Mouse (Mus musculus): ENCODE data around the gene Ugt1a7c.

Gene Ugt1a7c

DNA sequence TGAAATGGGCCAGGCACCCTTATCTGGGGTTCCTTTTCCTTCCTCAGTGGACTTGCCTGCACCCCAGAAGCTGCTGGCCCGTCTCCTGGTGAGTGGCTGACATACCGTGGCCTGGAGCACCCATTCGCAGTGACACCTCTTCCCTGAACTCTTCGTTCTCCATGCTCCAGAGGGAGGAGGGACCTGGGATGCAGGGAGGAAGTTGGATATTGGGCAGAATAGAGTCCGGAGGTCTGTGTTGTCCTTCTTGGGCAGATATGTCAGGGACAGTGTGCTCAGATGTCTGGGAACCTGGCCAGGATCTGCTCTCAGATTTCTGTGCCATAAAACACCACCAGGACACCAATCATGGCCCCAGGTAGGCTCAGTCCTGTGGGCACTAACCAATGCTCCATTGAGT, 145.2 kb downstream of the Ugt1a7c start:
- DNase-seq (ENCODE audit: low read depth), result no peak

GRCm38 (mm10) chr1:88240579-88240978, 145.7 kb downstream of the Ugt1a7c start:
- DNase-seq (ENCODE audit: low read depth), result no peak

DNA sequence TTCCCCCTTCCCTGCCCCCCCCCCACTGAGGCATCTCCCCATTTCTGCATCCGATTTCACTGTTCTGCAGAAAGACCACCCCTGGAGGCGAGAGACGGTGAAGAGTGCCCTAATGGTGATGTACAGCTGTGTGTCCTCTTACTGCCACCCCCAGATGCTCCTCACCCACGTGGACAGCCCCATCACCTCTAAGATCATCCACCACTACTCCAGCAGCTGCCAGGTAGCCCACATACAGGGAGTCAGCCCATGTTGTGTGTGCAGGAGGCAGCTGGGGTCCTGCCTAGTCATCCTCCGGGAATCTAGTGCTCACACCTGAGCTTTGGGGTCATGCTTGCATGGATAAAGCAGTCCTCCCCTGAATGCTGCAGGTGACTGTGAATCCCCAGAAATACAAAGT, 149.0 kb downstream of the Ugt1a7c start:
- no peak for DNase-seq (ENCODE audit: low read depth)

- no peak for DNase-seq (ENCODE audit: low read depth)
Measured at GRCm38 (mm10) chr1:88245881-88246280, 151.0 kb downstream of the Ugt1a7c start.

DNA sequence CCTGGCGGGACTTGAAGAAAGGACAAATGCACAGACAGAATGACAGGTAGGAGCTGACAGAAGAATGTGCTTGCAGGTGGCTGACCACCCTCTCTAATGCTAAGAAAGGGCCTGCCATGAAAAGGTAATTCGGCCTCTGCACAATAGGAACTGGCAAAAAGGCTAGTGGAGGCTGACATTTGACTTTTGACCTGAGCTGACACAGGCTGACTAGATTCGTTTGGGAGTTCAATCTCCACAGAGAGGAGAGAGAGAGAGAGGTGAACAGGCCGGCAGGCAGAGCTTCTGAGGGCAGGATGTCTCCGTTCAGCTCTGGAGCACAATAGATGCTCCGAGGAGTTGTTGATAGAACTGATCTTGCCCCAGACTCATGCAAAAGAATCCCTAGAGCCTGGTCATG, 151.5 kb downstream of the Ugt1a7c start:
- no peak for DNase-seq (ENCODE audit: low read depth)

DNA sequence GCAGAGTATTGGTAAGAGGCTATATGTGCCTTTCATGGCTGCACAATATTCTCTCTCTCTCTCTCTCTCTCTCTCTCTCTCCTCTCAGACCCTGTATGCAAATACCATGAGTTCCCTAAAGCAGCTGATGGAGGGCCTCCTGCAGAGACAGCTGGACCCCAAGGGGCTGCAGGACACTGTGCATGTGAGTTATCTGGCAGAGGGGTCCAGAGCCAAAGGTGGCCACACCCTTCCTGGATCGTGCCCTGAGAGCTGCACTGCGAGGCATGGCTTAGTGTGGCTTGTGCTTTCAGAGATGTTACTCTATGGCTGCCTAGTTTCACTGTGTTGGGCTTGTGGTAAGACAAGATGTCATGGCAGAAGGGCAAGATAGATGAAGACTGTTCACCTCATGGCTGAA, 152.8 kb downstream of the Ugt1a7c start:
- DNase-seq (ENCODE audit: low read depth), result no peak

DNA sequence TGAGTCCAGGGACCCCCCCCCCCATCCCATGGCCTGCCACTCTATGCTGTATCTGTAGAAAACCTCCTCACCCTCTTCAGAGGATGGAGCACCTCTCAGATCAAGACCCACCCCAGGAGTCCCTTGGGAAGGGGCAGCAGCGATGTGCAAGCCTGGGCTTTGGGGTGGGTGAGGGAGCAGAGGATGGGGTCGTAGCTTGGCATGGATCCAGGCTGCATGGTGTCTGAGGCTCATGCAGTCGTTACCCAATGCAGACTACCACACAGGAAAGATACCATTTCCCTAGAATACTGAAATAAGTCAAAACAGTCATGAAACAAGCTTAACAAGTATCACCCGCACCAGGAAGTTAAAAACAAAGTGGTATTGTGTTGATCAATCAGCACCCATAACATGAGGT, 153.8 kb downstream of the Ugt1a7c start:
- no peak for DNase-seq (ENCODE audit: low read depth)

DNA sequence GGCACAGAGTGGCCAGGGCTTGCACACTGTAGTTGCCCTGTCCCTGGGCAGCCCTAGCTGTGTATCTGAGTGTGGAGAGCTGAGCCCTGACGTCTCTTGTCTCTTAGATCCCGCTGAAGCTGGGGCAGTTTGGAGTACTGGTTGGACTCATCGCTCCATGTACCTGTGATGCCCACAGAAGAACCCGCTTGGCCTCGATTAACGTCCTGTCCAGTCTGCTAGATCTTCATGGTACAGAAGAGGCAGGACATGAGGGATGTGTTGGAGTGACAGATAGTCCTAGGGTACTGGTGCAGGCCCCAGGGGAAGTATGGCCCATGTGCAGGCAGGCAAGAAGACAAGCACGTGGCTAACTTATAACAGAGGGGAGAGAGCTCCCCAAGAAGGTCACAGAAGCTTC, 154.7 kb downstream of the Ugt1a7c start:
- DNase-seq (ENCODE audit: low read depth), result no peak

DNA sequence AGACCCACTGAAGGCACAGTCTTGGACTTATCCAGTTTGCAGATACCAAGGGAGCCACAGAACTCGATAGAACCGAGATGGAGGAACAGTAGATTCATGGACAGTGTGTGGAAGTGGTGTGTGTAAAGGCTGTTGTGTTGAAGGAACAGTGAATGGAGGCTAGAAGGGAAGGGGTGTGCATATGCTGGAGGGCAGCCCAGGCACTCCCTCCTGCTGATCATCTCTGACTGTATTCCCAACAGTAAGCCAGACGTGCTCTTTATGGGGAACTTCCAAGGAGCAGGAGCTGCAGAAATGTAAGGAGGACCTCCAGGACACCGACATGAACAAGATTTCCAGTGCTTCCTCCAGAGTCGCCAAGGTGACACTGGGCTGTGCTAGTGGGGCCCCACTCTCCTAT, 155.2 kb downstream of the Ugt1a7c start:
- no peak for DNase-seq (ENCODE audit: low read depth)

DNA sequence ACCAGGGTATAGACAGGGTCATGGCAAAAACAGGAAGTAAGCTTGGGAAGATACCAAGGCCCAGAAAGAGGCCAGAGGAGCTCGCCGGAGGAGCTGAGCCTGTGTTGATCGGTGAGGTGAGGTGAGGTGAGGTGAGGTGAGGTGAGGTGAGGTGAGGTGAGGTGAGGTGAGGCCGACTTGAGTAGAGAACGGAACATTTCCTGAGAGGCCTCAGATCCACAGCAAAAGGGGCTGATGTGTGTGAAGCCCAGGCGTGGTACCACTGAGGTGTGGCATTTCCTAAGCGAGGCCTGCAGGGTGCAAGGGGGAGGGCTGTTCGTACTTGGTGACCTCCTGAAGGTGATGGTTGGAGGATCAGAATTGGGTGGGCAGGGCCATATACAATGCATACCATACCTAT, 158.2 kb downstream of the Ugt1a7c start:
- no peak for DNase-seq (ENCODE audit: low read depth)

DNA sequence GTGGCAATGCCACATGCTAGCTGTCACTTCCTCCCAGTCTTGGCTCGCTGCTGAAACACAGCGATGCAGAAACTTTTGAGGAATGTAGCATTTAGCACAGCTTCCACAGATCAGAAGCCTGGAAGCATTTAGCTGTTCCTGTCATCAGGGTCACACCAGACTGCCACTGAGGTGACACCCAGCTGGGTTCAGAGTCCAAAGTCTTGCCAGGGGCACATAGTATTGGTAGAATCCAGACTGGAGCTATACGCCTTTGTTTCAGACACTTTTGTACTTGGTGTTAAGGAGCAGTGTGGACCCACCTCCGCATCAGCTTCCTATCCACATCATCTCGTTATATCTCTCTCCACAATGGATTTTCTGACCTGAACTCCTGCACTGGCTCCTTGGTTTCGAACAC, 158.7 kb downstream of the Ugt1a7c start:
- DNase-seq (ENCODE audit: low read depth), result no peak

DNA sequence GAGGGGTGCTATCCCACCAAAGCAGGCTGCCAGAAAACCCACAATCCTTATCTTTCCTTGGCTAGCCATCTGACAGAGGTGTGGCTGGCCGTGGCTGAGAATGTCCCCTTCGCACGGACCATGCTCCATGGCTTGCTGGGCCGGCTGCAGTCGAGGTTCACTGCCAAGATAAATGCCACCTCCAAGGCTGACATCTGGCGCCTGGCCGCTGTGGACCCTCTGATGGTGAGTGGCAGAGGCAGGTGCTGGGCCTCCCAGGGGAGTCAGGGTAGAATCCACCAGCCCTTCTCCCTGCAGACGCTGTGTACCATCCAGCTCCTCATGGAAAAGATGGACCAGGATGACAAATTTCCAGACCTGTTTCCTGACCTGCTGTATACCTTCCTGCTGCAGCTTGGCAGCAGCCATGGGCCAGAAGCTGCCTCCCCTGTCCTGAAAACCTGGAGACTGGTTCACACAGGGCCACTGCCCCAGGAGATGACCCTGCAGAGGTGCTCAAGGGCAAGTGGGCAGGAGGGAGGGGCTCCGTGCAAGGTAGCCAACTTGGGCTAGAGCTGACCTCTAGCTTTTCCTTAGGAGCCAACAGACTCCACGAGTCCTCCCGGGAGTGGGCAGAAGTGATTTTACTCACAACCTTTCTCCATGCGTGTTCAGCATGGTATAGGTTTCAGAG, 160.1 kb downstream of the Ugt1a7c start:
- DNase-seq (ENCODE audit: low read depth), result no peak

DNA sequence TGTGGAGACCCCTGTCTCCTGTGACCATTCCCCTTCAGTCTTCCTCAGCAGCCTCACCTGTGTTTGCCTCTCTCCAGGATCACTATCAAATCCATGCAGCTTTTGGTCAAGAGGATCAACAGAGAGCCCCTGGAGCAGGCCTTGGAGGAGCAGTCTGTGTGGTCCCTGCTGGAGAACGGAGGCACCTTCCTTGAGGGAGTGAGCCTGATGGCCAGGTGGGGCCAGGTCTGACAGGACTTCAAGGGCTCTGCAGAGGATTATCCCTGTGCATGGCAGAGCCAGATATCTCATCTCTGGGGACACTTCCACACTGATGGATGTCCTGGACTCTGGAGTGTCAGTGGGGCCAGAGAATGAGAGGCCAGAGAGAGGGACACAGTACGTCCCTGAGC, 160.6 kb downstream of the Ugt1a7c start:
- DNase-seq (ENCODE audit: low read depth), result no peak

DNA sequence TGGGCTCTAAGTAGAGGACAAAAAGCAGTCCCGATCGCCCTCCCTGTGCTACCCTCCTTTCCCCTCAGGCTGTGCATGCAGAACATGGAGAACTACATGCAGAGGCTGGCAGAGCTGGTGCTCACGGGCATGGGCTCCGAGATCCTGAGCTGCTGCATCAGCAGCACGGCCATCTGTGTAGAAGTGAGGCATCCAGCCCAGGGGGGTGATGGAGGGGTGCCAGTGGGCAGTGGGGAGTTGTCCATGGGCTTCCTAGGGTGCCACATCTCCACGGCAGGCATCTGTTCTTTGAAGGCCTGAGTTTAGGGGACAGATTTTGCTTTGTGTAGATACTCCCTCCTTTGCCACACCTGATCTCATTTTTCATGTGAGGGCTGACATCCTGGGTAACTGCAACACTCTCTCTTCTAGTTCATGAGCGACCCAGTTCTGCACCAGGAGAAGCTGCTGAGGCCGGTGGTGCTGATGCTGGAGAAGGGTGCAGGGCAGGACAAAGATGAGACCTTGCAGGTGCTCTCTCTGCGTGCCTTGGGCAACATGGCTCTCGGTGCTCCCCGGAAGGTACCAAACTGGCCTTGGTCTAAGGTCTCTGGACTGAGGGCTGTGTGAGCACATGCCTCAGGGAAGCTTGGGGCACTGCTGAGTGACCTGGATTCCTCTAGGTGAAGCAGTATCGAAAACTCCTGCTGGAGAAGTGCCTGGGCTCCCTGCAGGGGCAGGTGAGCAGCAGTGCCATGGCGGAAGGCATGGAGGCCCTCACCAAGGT, 161.3 kb downstream of the Ugt1a7c start:
- DNase-seq (ENCODE audit: low read depth), result no peak

- no peak for DNase-seq (ENCODE audit: low read depth)
Measured at GRCm38 (mm10) chr1:88256886-88257663, 162.2 kb downstream of the Ugt1a7c start.

DNA sequence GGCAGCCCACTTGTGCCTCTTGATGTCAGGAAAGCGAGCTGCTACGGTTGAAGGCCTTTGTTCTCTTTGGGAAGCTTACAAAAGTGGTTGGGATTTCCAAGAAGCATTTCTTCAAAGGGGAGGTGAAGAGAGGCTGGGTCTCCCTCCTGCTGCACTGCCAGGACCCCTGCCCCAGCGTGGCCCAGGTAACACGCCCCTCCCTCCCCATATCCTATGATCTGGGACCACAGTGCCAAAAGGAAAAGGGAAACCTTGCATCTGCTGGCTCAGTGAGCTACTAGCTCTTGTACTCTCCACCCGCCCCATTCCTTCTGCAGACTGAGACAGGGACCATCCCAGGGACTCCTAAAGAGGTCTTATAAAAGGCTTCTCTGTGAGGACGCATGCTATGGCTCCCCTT, 162.8 kb downstream of the Ugt1a7c start:
- DNase-seq (ENCODE audit: low read depth), result no peak

GRCm38 (mm10) chr1:88258361-88258760, 163.5 kb downstream of the Ugt1a7c start:
- DNase-seq (ENCODE audit: low read depth), result no peak

- DNase-seq (ENCODE audit: low read depth), result no peak
Measured at GRCm38 (mm10) chr1:88258881-88259642, 164.2 kb downstream of the Ugt1a7c start.

DNA sequence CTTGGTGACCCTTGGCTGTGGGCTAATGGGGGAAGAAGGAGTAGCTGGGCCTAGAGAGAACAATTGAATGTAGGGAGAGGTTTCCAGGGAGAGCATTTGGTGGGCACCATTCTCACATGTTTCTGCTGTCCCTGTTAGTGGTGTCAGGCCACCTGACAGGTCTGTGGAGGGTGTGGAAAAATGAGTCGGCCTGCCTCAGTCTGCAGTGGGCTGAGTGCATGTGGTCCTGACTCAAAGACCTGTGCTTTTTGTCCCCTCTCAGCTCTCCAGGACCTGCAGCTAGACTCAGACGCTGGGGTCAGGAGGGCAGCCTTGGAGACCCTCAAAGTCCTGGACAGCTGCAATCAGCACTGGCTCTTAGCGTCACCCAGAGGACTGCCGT, 164.8 kb downstream of the Ugt1a7c start:
- DNase-seq (ENCODE audit: low read depth), result no peak

DNA sequence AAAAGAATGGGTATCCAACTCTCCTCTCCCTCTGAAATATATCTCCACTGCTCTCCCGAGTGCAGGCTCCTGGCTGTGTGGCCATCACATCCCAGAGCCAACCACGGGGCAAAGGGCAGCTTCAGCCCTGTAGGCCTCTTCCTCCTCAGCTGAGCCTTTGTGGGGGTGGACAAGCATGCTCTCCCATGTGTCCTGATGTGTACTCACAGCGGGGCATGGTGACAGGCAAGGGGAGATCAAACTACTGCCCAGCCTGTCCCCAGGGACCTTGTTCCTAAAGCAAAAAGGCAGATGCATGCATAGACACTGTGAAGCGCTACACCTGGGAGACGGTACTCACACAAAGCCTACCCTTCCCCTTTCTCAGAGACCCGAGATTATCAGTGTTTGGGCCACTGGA, 165.3 kb downstream of the Ugt1a7c start:
- no peak for DNase-seq (ENCODE audit: low read depth)

GRCm38 (mm10) chr1:88260604-88261377, 165.9 kb downstream of the Ugt1a7c start:
- DNase-seq (ENCODE audit: low read depth), result no peak

- no peak for DNase-seq (ENCODE audit: low read depth)
Measured at GRCm38 (mm10) chr1:88261706-88262105, 166.8 kb downstream of the Ugt1a7c start.
